19 mouse cellular contexts compared by ENCODE assay signal in genomic region chr15:98096957-98097356, GRCm38 (mm10). TPM values are rescaled to one million over a fixed set of nuclear protein-coding genes. Genes with fewer than 3 reads are reported as not detected.
DNase-seq lines count a peak whose midpoint lies in the region; ATAC-seq and TF ChIP-seq lines count a peak whose summit lies in the region.
"Had no signal": no experiment of that assay in that cellular context is flagged by ENCODE, and none has a peak within 500 bp of the region (broad histone marks: within the 10 kb centered on the region; RNA-seq: fewer than 3 reads in every experiment).

No protein-coding gene starts in this region.

- no peak for TF ChIP-seq POLR2A in testis, adult 2 months (IDR thresholded peaks at IDR 0.05; ENCODE audit: control insufficient read depth, low read depth, low read length)

- no peak overlapping the region for H3K9ac ChIP-seq in hindbrain, postnatal 0 days (replicated peaks; ENCODE audit: low read length)
- H3K9ac ChIP-seq in hindbrain, embryonic 16.5 days (ENCODE audit: low read depth, low read length): no peak overlapping the region
- H3K9ac ChIP-seq: embryonic facial prominence, embryonic 12.5 days; liver, embryonic 15.5 days; midbrain, embryonic 12.5 days; neural tube, embryonic 15.5 days had no signal

- no peak for DNase-seq in hindbrain, postnatal 0 days (ENCODE audit: low spot score)
- no peak for DNase-seq in testis, postnatal 10 days (ENCODE audit: low spot score)
- peak; percentile 28 for DNase-seq in T-cell, adult 2 months (ENCODE audit: low spot score)
- peak; percentile 28 for DNase-seq in thymus, postnatal 14 days
- no peak for DNase-seq in urinary bladder, adult 2 months (ENCODE audit: low spot score)
- no peak for DNase-seq in left cerebral cortex, adult 9 months (ENCODE audit: low spot score in 2 of 2)
- DNase-seq: adrenal gland, postnatal 25 days; cerebellum, adult 9-10 months; gastrocnemius, postnatal 36 days; heart, postnatal 14 days; kidney, adult 8-10 months; layer of hippocampus, postnatal 36 days had no signal

- H3K9me3 ChIP-seq in hindbrain, postnatal 0 days (ENCODE audit: low read length): no peaks in the 10 kb centered on the region
- no peaks in the 10 kb centered on the region for H3K9me3 ChIP-seq in hindbrain, embryonic 16.5 days (ENCODE audit: control insufficient read depth, low read length)
- H3K9me3 ChIP-seq: embryonic facial prominence, embryonic 12.5 days; liver, embryonic 15.5 days; midbrain, embryonic 12.5 days; neural tube, embryonic 15.5 days had no signal

- no peak for ATAC-seq in hindbrain, postnatal 0 days
- ATAC-seq in hindbrain, embryonic 16.5 days: no peak
- ATAC-seq: forebrain, embryonic 14.5 days had no signal

- 0 out of 2 replicates have a peak, but pooled peaks cover 5% of the 10 kb centered on the region for H3K4me1 ChIP-seq in hindbrain, postnatal 0 days (ENCODE audit: insufficient read depth, low read length)
- H3K4me1 ChIP-seq in hindbrain, embryonic 16.5 days (ENCODE audit: control insufficient read depth, insufficient read depth, low read depth, low read length): peaks cover 9% of the 10 kb centered on the region
- no peaks in the 10 kb centered on the region; the same call in none of the 2 replicates for H3K4me1 ChIP-seq in testis, adult 2 months (ENCODE audit: control insufficient read depth, insufficient read depth, low read length)

- H3K4me3 ChIP-seq in hindbrain, postnatal 0 days (ENCODE audit: low read length): no peak overlapping the region
- H3K4me3 ChIP-seq in hindbrain, embryonic 16.5 days (ENCODE audit: low read length): no peak overlapping the region
- H3K4me3 ChIP-seq in testis, adult 2 months (ENCODE audit: control insufficient read depth, low read depth, low read length): no peak overlapping the region
- H3K4me3 ChIP-seq: embryonic facial prominence, embryonic 12.5 days; liver, embryonic 15.5 days; midbrain, embryonic 12.5 days; neural tube, embryonic 15.5 days had no signal

- WGBS in hindbrain, postnatal 0 days: 57% methylated on average over 3 of the region's 3 CpGs
- 55% methylated on average over 3 of the region's 3 CpGs for WGBS in hindbrain, embryonic 16.5 days

- H3K27ac ChIP-seq in hindbrain, postnatal 0 days: no peak overlapping the region
- no peak overlapping the region for H3K27ac ChIP-seq in hindbrain, embryonic 16.5 days (ENCODE audit: low read depth, low read length)
- no peak overlapping the region for H3K27ac ChIP-seq in testis, adult 2 months (ENCODE audit: control insufficient read depth, insufficient read depth, low read depth, low read length)
- H3K27ac ChIP-seq: embryonic facial prominence, embryonic 12.5 days; liver, embryonic 15.5 days; midbrain, embryonic 12.5 days; neural tube, embryonic 15.5 days had no signal

- H3K36me3 ChIP-seq in hindbrain, postnatal 0 days (ENCODE audit: insufficient read depth, low read length): no peaks in the 10 kb centered on the region
- H3K36me3 ChIP-seq in hindbrain, embryonic 16.5 days (ENCODE audit: control insufficient read depth, insufficient read depth, low read length): no peaks in the 10 kb centered on the region
- H3K36me3 ChIP-seq in testis, adult 2 months (ENCODE audit: control insufficient read depth, insufficient read depth, low read length): no peaks in the 10 kb centered on the region; the same call in 1 of the 2 replicates
- H3K36me3 ChIP-seq: embryonic facial prominence, embryonic 12.5 days; midbrain, embryonic 12.5 days; neural tube, embryonic 15.5 days had no signal

- no peak overlapping the region for H3K4me2 ChIP-seq in hindbrain, postnatal 0 days (ENCODE audit: low read depth, low read length)
- no peak overlapping the region for H3K4me2 ChIP-seq in hindbrain, embryonic 16.5 days (ENCODE audit: low read length)
- H3K4me2 ChIP-seq: embryonic facial prominence, embryonic 12.5 days; liver, embryonic 15.5 days; midbrain, embryonic 12.5 days; neural tube, embryonic 15.5 days had no signal

- peak; percentile 38 for TF ChIP-seq CTCF in hindbrain, postnatal 0 days (IDR thresholded peaks at IDR 0.05; ENCODE audit: low read depth)
- peak; percentile 68; the same call in 1 of the 2 replicates for TF ChIP-seq CTCF in testis, adult 2 months (IDR thresholded peaks at IDR 0.05; ENCODE audit: control insufficient read depth, insufficient read depth, insufficient replicate concordance, low read depth, low read length)

- no peaks in the 10 kb centered on the region for H3K27me3 ChIP-seq in hindbrain, postnatal 0 days (ENCODE audit: insufficient read depth, low read length)
- no peaks in the 10 kb centered on the region for H3K27me3 ChIP-seq in hindbrain, embryonic 16.5 days (replicated peaks; ENCODE audit: control insufficient read depth, insufficient read depth, low read length)
- no peaks in the 10 kb centered on the region for H3K27me3 ChIP-seq in testis, adult 2 months (ENCODE audit: control insufficient read depth, insufficient read depth, low read length)
- H3K27me3 ChIP-seq: embryonic facial prominence, embryonic 12.5 days; liver, embryonic 15.5 days; midbrain, embryonic 12.5 days; neural tube, embryonic 15.5 days had no signal

RNA-seq across cellular contexts. Expression of gene Senp1, which starts 3.4 kb away (rescaled TPM):
- total RNA-seq in hindbrain, postnatal 0 days (2014; rRNA removed): 12.7 and 15.0 TPM in 2 replicates
- polyA plus RNA-seq in hindbrain, postnatal 0 days (2015; fragmentation: Nextera tagmentation; extraction: Ambion mirVana): 12.5 TPM in 2 replicates
- polyA plus RNA-seq in hindbrain, embryonic 16.5 days (2015; fragmentation: Nextera tagmentation; extraction: Ambion mirVana): 17.3 and 18.9 TPM in 2 replicates
- 24.8 and 27.3 TPM in 2 replicates for polyA plus RNA-seq in testis, adult 2 months (2012; rRNA removed)
- 18.4 and 20.0 TPM in 2 replicates for polyA plus RNA-seq in urinary bladder, adult 2 months (2012; rRNA removed)

RNA-seq across cellular contexts. Expression of gene Pfkm, which starts 4.6 kb away (rescaled TPM):
- 97.3 and 102 TPM in 2 replicates for total RNA-seq in hindbrain, postnatal 0 days (2014; rRNA removed)
- 91.5 and 94.0 TPM in 2 replicates for polyA plus RNA-seq in hindbrain, postnatal 0 days (2015; fragmentation: Nextera tagmentation; extraction: Ambion mirVana)
- 99.4 and 106 TPM in 2 replicates for polyA plus RNA-seq in hindbrain, embryonic 16.5 days (2015; fragmentation: Nextera tagmentation; extraction: Ambion mirVana)
- polyA plus RNA-seq in testis, adult 2 months (2012; rRNA removed): 117 and 124 TPM in 2 replicates
- polyA plus RNA-seq in urinary bladder, adult 2 months (2012; rRNA removed): 69.9 TPM in 2 replicates

Comparison
In these comparisons a context has a peak if more than half of its experiments do, and no peak if none do; other contexts are left out.
1. DNase-seq: peak in T-cell, adult 2 months (single experiment) and thymus, postnatal 14 days (single experiment); none in hindbrain, postnatal 0 days (single experiment), testis, postnatal 10 days (single experiment), urinary bladder, adult 2 months (single experiment) and left cerebral cortex, adult 9 months (0 of 2).